Mouse (Mus musculus): ENCODE measurements around the gene Zfp62. TPM values are rescaled to one million over a fixed set of nuclear protein-coding genes. Genes with fewer than 3 reads are reported as not detected.

The Zfp62 gene
- polyA plus RNA-seq, 1 experiment from 2014 or later: 65.4 TPM

GRCm38 (mm10) chr11:49243727-49244594 lies 40.9 kb downstream of the Zfp62 start, which contains the start of gene Mgat1:
Gene Mgat1 (plus strand): TSS chr11:49244191.
- Histone ChIP-seq H3K27ac (ENCODE audit: low read depth, low read length) (peak within 1 kb of the TSS; percentile 89), H3K4me3 (ENCODE audit: low read depth, low read length) (peak within 1 kb of the TSS; percentile 52), H3K4me2 (peak within 1 kb of the TSS; percentile 52), H3K9ac (ENCODE audit: low read length) (peak within 1 kb of the TSS; percentile 67), H3K9me3 (ENCODE audit: control insufficient read depth, low read length) (no peaks in the 10 kb centered on the region), H3K4me1 (ENCODE audit: control insufficient read depth, insufficient read depth, low read length) (peaks cover 11% of the 10 kb centered on the region; the same call in 1 of the 2 replicates), H3K36me3 (ENCODE audit: control insufficient read depth, insufficient read depth, low read length) (no peaks in the 10 kb centered on the region), H3K27me3 (ENCODE audit: control insufficient read depth, insufficient read depth, low read length) (no peaks in the 10 kb centered on the region)
- under 1% methylated on average over 55 of the region's 60 CpGs for WGBS
- DNase-seq (ENCODE audit: low spot score, missing footprints): peak; percentile 98
- peak; percentile 96 for ATAC-seq (ENCODE audit: low FRiP score)

GRCm38 (mm10) chr11:49244595-49244930 lies 41.5 kb downstream of the Zfp62 start:
- H3K27ac ChIP-seq (ENCODE audit: low read depth, low read length): 0 out of 2 replicates have a peak overlapping the region, but pooled peaks have one; percentile 89

GRCm38 (mm10) chr11:49245176-49245575 lies 42.1 kb downstream of the Zfp62 start:
- DNase-seq (ENCODE audit: low spot score, missing footprints) (peak; percentile 87), ATAC-seq (ENCODE audit: low FRiP score) (no peak)
- Histone ChIP-seq H3K4me1 (ENCODE audit: control insufficient read depth, insufficient read depth, low read length) (peaks cover 15% of the 10 kb centered on the region), H3K9me3 (ENCODE audit: control insufficient read depth, low read length) (no peaks in the 10 kb centered on the region), H3K4me2 (peak overlapping the region; percentile 14; the same call in 1 of the 2 replicates), H3K27me3 (ENCODE audit: control insufficient read depth, insufficient read depth, low read length) (no peaks in the 10 kb centered on the region), H3K36me3 (ENCODE audit: control insufficient read depth, insufficient read depth, low read length) (no peaks in the 10 kb centered on the region), H3K9ac (ENCODE audit: low read length) (no peak overlapping the region), H3K4me3 (ENCODE audit: low read depth, low read length) (no peak overlapping the region), H3K27ac (ENCODE audit: low read depth, low read length) (no peak overlapping the region)
- 21% methylated on average over 7 of the region's 7 CpGs for WGBS

More at GRCm38 (mm10) chr11:49244595-49244930, 41.5 kb downstream of the Zfp62 start:
- Histone ChIP-seq H3K36me3 (ENCODE audit: control insufficient read depth, insufficient read depth, low read length) (no peaks in the 10 kb centered on the region), H3K9me3 (ENCODE audit: control insufficient read depth, low read length) (no peaks in the 10 kb centered on the region), H3K4me2 (peak overlapping the region; percentile 45), H3K27me3 (ENCODE audit: control insufficient read depth, insufficient read depth, low read length) (no peaks in the 10 kb centered on the region), H3K4me3 (ENCODE audit: low read depth, low read length) (peak overlapping the region; percentile 52), H3K4me1 (ENCODE audit: control insufficient read depth, insufficient read depth, low read length) (peaks cover 11% of the 10 kb centered on the region; the same call in 1 of the 2 replicates), H3K9ac (ENCODE audit: low read length) (peak overlapping the region; percentile 67; the same call in 1 of the 2 replicates)
- WGBS: under 1% methylated on average over 4 of the region's 4 CpGs
- DNase-seq (ENCODE audit: low spot score, missing footprints): no peak
- peak; percentile 0; the same call in 1 of the 2 replicates for ATAC-seq (ENCODE audit: low FRiP score)

- no peak overlapping the region for H3K4me3 ChIP-seq (ENCODE audit: low read depth, low read length)
- ATAC-seq (ENCODE audit: low FRiP score) (no peak), DNase-seq (ENCODE audit: low spot score, missing footprints) (peak; percentile 81)
- 25% methylated on average over 12 of the region's 12 CpGs for WGBS
- no peaks in the 10 kb centered on the region for H3K27me3 ChIP-seq (ENCODE audit: control insufficient read depth, insufficient read depth, low read length)
- H3K4me2 ChIP-seq: peak overlapping the region; percentile 14; the same call in 1 of the 2 replicates
- no peaks in the 10 kb centered on the region for H3K36me3 ChIP-seq (ENCODE audit: control insufficient read depth, insufficient read depth, low read length)
- no peak overlapping the region for H3K27ac ChIP-seq (ENCODE audit: low read depth, low read length)
- no peaks in the 10 kb centered on the region for H3K9me3 ChIP-seq (ENCODE audit: control insufficient read depth, low read length)
- no peak overlapping the region; the same call in 1 of the 2 replicates for H3K9ac ChIP-seq (ENCODE audit: low read length)
- H3K4me1 ChIP-seq (ENCODE audit: control insufficient read depth, insufficient read depth, low read length): peaks cover 20% of the 10 kb centered on the region
These were observed 42.7 kb downstream of the Zfp62 start for GRCm38 (mm10) chr11:49245634-49246415.

- ATAC-seq (ENCODE audit: low FRiP score) (no peak), DNase-seq (ENCODE audit: low spot score, missing footprints) (peak; percentile 1)
- Histone ChIP-seq H3K9ac (ENCODE audit: low read length) (no peak overlapping the region), H3K27me3 (ENCODE audit: control insufficient read depth, insufficient read depth, low read length) (no peaks in the 10 kb centered on the region), H3K36me3 (ENCODE audit: control insufficient read depth, insufficient read depth, low read length) (no peaks in the 10 kb centered on the region), H3K4me3 (ENCODE audit: low read depth, low read length) (no peak overlapping the region), H3K4me1 (ENCODE audit: control insufficient read depth, insufficient read depth, low read length) (peaks cover 24% of the 10 kb centered on the region), H3K4me2 (no peak overlapping the region), H3K9me3 (ENCODE audit: control insufficient read depth, low read length) (no peaks in the 10 kb centered on the region), H3K27ac (ENCODE audit: low read depth, low read length) (no peak overlapping the region)
- WGBS: 85% methylated on average over 4 of the region's 4 CpGs
These were observed 43.4 kb downstream of the Zfp62 start for GRCm38 (mm10) chr11:49246523-49246922.

- DNase-seq (ENCODE audit: low spot score, missing footprints) (peak; percentile 73), ATAC-seq (ENCODE audit: low FRiP score) (no peak)
- Histone ChIP-seq H3K27ac (ENCODE audit: low read depth, low read length) (no peak overlapping the region), H3K4me2 (no peak overlapping the region), H3K27me3 (ENCODE audit: control insufficient read depth, insufficient read depth, low read length) (no peaks in the 10 kb centered on the region), H3K4me3 (ENCODE audit: low read depth, low read length) (no peak overlapping the region), H3K9ac (ENCODE audit: low read length) (no peak overlapping the region), H3K36me3 (ENCODE audit: control insufficient read depth, insufficient read depth, low read length) (no peaks in the 10 kb centered on the region), H3K4me1 (ENCODE audit: control insufficient read depth, insufficient read depth, low read length) (peaks cover 24% of the 10 kb centered on the region), H3K9me3 (ENCODE audit: control insufficient read depth, low read length) (no peaks in the 10 kb centered on the region)
- 83% methylated on average over 2 of the region's 2 CpGs for WGBS
These were observed 44.2 kb downstream of the Zfp62 start for GRCm38 (mm10) chr11:49247255-49247654.

- DNase-seq (ENCODE audit: low spot score, missing footprints): no peak
- Histone ChIP-seq H3K4me1 (ENCODE audit: control insufficient read depth, insufficient read depth, low read length) (peaks cover 24% of the 10 kb centered on the region), H3K4me3 (ENCODE audit: low read depth, low read length) (no peak overlapping the region), H3K4me2 (no peak overlapping the region), H3K27me3 (ENCODE audit: control insufficient read depth, insufficient read depth, low read length) (no peaks in the 10 kb centered on the region), H3K36me3 (ENCODE audit: control insufficient read depth, insufficient read depth, low read length) (no peaks in the 10 kb centered on the region), H3K27ac (ENCODE audit: low read depth, low read length) (no peak overlapping the region), H3K9me3 (ENCODE audit: control insufficient read depth, low read length) (no peaks in the 10 kb centered on the region), H3K9ac (ENCODE audit: low read length) (no peak overlapping the region)
- no peak for ATAC-seq (ENCODE audit: low FRiP score)
- WGBS: 59% methylated on average over 6 of the region's 6 CpGs
These were observed 45.3 kb downstream of the Zfp62 start for GRCm38 (mm10) chr11:49248226-49248973.

- no peak overlapping the region for H3K4me2 ChIP-seq
- H3K9ac ChIP-seq (ENCODE audit: low read length): no peak overlapping the region
- no peak for ATAC-seq (ENCODE audit: low FRiP score)
These were observed 46.0 kb downstream of the Zfp62 start for GRCm38 (mm10) chr11:49248974-49249700.

More at GRCm38 (mm10) chr11:49248974-49249700, 46.0 kb downstream of the Zfp62 start:
- H3K4me3 ChIP-seq (ENCODE audit: low read depth, low read length): no peak overlapping the region
- H3K27me3 ChIP-seq (ENCODE audit: control insufficient read depth, insufficient read depth, low read length): no peaks in the 10 kb centered on the region
- H3K36me3 ChIP-seq (ENCODE audit: control insufficient read depth, insufficient read depth, low read length): no peaks in the 10 kb centered on the region
- WGBS: 70% methylated on average over 6 of the region's 6 CpGs
- no peaks in the 10 kb centered on the region for H3K9me3 ChIP-seq (ENCODE audit: control insufficient read depth, low read length)
- peaks cover 24% of the 10 kb centered on the region for H3K4me1 ChIP-seq (ENCODE audit: control insufficient read depth, insufficient read depth, low read length)
- no peak for DNase-seq (ENCODE audit: low spot score, missing footprints)
- no peak overlapping the region for H3K27ac ChIP-seq (ENCODE audit: low read depth, low read length)
